Mouse (Mus musculus): ENCODE measurements around the gene Flrt3. TPM values are rescaled to one million over a fixed set of nuclear protein-coding genes. Genes with fewer than 3 reads are reported as not detected.

The Flrt3 gene
- polyA plus RNA-seq, 1 experiment from 2014 or later = 26.6 TPM

GRCm38 (mm10) chr2:140664381-140664780, 6.9 kb downstream of the Flrt3 start:
- Histone ChIP-seq H3K4me1 (ENCODE audit: insufficient read depth, low read length) (peaks cover 23% of the 10 kb centered on the region), H3K9ac (replicated peaks; ENCODE audit: low read length) (no peak overlapping the region), H3K36me3 (ENCODE audit: insufficient read depth, low read length) (peaks cover 15% of the 10 kb centered on the region)

GRCm38 (mm10) chr2:140662673-140663072, 8.6 kb downstream of the Flrt3 start:
- peak; percentile 75; the same call in 1 of the 2 replicates for ATAC-seq (ENCODE audit: low FRiP score, low TSS enrichment)
- Histone ChIP-seq H3K27me3 (ENCODE audit: insufficient read depth, low read length) (no peaks in the 10 kb centered on the region), H3K9ac (replicated peaks; ENCODE audit: low read length) (no peak overlapping the region), H3K4me2 (replicated peaks; ENCODE audit: low read depth, low read length) (no peak overlapping the region), H3K9me3 (ENCODE audit: low read length) (no peaks in the 10 kb centered on the region), H3K36me3 (ENCODE audit: insufficient read depth, low read length) (peaks cover 18% of the 10 kb centered on the region), H3K4me1 (ENCODE audit: insufficient read depth, low read length) (peaks cover 13% of the 10 kb centered on the region), H3K27ac (ENCODE audit: low read length) (no peak overlapping the region), H3K4me3 (ENCODE audit: low read length) (no peak overlapping the region)
- WGBS = 41% methylated on average over 5 of the region's 5 CpGs

More at GRCm38 (mm10) chr2:140664381-140664780, 6.9 kb downstream of the Flrt3 start:
- H3K27me3 ChIP-seq (ENCODE audit: insufficient read depth, low read length) = no peaks in the 10 kb centered on the region
- H3K4me2 ChIP-seq (replicated peaks; ENCODE audit: low read depth, low read length) = no peak overlapping the region
- H3K9me3 ChIP-seq (ENCODE audit: low read length) = no peaks in the 10 kb centered on the region
- H3K27ac ChIP-seq (ENCODE audit: low read length) = no peak overlapping the region
- WGBS = 90% methylated on average over 4 of the region's 4 CpGs
- H3K4me3 ChIP-seq (ENCODE audit: low read length) = no peak overlapping the region
- ATAC-seq (ENCODE audit: low FRiP score, low TSS enrichment) = no peak

- Histone ChIP-seq H3K4me1 (ENCODE audit: insufficient read depth, low read length) (no peaks in the 10 kb centered on the region), H3K9ac (replicated peaks; ENCODE audit: low read length) (no peak overlapping the region), H3K9me3 (ENCODE audit: low read length) (no peaks in the 10 kb centered on the region), H3K27me3 (ENCODE audit: insufficient read depth, low read length) (no peaks in the 10 kb centered on the region), H3K27ac (ENCODE audit: low read length) (no peak overlapping the region), H3K4me3 (ENCODE audit: low read length) (no peak overlapping the region), H3K4me2 (replicated peaks; ENCODE audit: low read depth, low read length) (no peak overlapping the region), H3K36me3 (ENCODE audit: insufficient read depth, low read length) (peaks cover 2% of the 10 kb centered on the region; the same call in 1 of the 2 replicates)
- no peak for ATAC-seq (ENCODE audit: low FRiP score, low TSS enrichment)
- 80% methylated on average over 2 of the region's 2 CpGs for WGBS
These were observed 17.3 kb downstream of the Flrt3 start for GRCm38 (mm10) chr2:140653978-140654377.

- Histone ChIP-seq H3K4me1 (ENCODE audit: insufficient read depth, low read length) (no peaks in the 10 kb centered on the region), H3K27ac (ENCODE audit: low read length) (no peak overlapping the region)
- no peak for ATAC-seq (ENCODE audit: low FRiP score, low TSS enrichment)
These were observed 17.8 kb downstream of the Flrt3 start for GRCm38 (mm10) chr2:140653481-140653880.

GRCm38 (mm10) chr2:140621730-140622337, 49.4 kb downstream of the Flrt3 start:
- WGBS = 68% methylated on average over 2 of the region's 2 CpGs

More at GRCm38 (mm10) chr2:140653481-140653880, 17.8 kb downstream of the Flrt3 start:
- H3K4me3 ChIP-seq (ENCODE audit: low read length) = no peak overlapping the region
- no peaks in the 10 kb centered on the region; the same call in 1 of the 2 replicates for H3K36me3 ChIP-seq (ENCODE audit: insufficient read depth, low read length)
- no peak overlapping the region for H3K9ac ChIP-seq (replicated peaks; ENCODE audit: low read length)
- H3K9me3 ChIP-seq (ENCODE audit: low read length) = no peaks in the 10 kb centered on the region
- H3K4me2 ChIP-seq (replicated peaks; ENCODE audit: low read depth, low read length) = no peak overlapping the region
- H3K27me3 ChIP-seq (ENCODE audit: insufficient read depth, low read length) = no peaks in the 10 kb centered on the region

GRCm38 (mm10) chr2:140615451-140615850, 55.8 kb downstream of the Flrt3 start:
- Histone ChIP-seq H3K4me3 (ENCODE audit: low read length) (no peak overlapping the region), H3K27ac (ENCODE audit: low read length) (no peak overlapping the region), H3K4me1 (ENCODE audit: insufficient read depth, low read length) (no peaks in the 10 kb centered on the region), H3K9ac (replicated peaks; ENCODE audit: low read length) (no peak overlapping the region), H3K36me3 (ENCODE audit: insufficient read depth, low read length) (no peaks in the 10 kb centered on the region), H3K4me2 (replicated peaks; ENCODE audit: low read depth, low read length) (no peak overlapping the region), H3K9me3 (ENCODE audit: low read length) (no peaks in the 10 kb centered on the region), H3K27me3 (ENCODE audit: insufficient read depth, low read length) (no peaks in the 10 kb centered on the region)
- 81% methylated on average over 2 of the region's 2 CpGs for WGBS
- ATAC-seq (ENCODE audit: low FRiP score, low TSS enrichment) = no peak

More at GRCm38 (mm10) chr2:140621730-140622337, 49.4 kb downstream of the Flrt3 start:
- no peak overlapping the region for H3K4me3 ChIP-seq (ENCODE audit: low read length)
- H3K9ac ChIP-seq (replicated peaks; ENCODE audit: low read length) = no peak overlapping the region
- ATAC-seq (ENCODE audit: low FRiP score, low TSS enrichment) = no peak
- H3K36me3 ChIP-seq (ENCODE audit: insufficient read depth, low read length) = no peaks in the 10 kb centered on the region
- H3K9me3 ChIP-seq (ENCODE audit: low read length) = no peaks in the 10 kb centered on the region
- no peak overlapping the region for H3K4me2 ChIP-seq (replicated peaks; ENCODE audit: low read depth, low read length)
- H3K27ac ChIP-seq (ENCODE audit: low read length) = no peak overlapping the region
- no peaks in the 10 kb centered on the region for H3K27me3 ChIP-seq (ENCODE audit: insufficient read depth, low read length)
- no peaks in the 10 kb centered on the region for H3K4me1 ChIP-seq (ENCODE audit: insufficient read depth, low read length)
